Mouse (Mus musculus) midbrain, postnatal 0 days (tissue): ENCODE measurements around the gene Alg5. TPM values are rescaled to one million over a fixed set of nuclear protein-coding genes. Genes with fewer than 3 reads are reported as not detected.

Source experiments
- ATAC-seq: fragments of 200-750 bp; cut with Nextera tagmentation; 2 replicates; pipeline ENCODE4 v1.8.0; 2017; ENCODE audit warnings: moderate number of reproducible peaks, mild to moderate bottlenecking, moderate TSS enrichment, moderate library complexity; ENCODE audit not compliant: low FRiP score
- DNase-seq: peaks from one replicate; pipeline ENCODE4 v3.0.0-alpha.2; 2015; ENCODE audit warnings: low spot score
- H3K27ac ChIP-seq: fragments of 300-500 bp; sonication (generic); 2 replicates; pipeline ENCODE4 v1.5.1; 2014; ENCODE audit warnings: low read depth, mild to moderate bottlenecking, low read length, mixed read lengths
- H3K27me3 ChIP-seq: fragments of 300-500 bp; sonication (generic); 2 replicates; pipeline ENCODE4 v1.6.1; 2014; ENCODE audit warnings: low read length, control low read depth, mixed read lengths; ENCODE audit not compliant: insufficient read depth
- H3K36me3 ChIP-seq: fragments of 300-500 bp; sonication (generic); 2 replicates; pipeline ENCODE4 v1.6.1; 2014; ENCODE audit warnings: low read length, control low read depth, mixed read lengths; ENCODE audit not compliant: insufficient read depth
- H3K4me1 ChIP-seq: fragments of 300-500 bp; sonication (generic); 2 replicates; pipeline ENCODE4 v1.6.1; 2014; ENCODE audit warnings: mild to moderate bottlenecking, control low read depth, antibody characterized with exemption, low read length, mixed read lengths; ENCODE audit not compliant: insufficient read depth
- H3K4me2 ChIP-seq: fragments of 300-500 bp; sonication (generic); 2 replicates; pipeline ENCODE4 v1.6.1; 2014; ENCODE audit warnings: low read depth, mild to moderate bottlenecking, low read length, mixed read lengths; ENCODE audit not compliant: poor library complexity, severe bottlenecking
- H3K4me3 ChIP-seq: fragments of 300-500 bp; sonication (generic); 2 replicates; pipeline ENCODE4 v1.5.1; 2014; ENCODE audit warnings: low read depth, mild to moderate bottlenecking, low read length, moderate library complexity
- H3K9ac ChIP-seq: fragments of 300-500 bp; sonication (generic); replicated peaks from 2 replicates; pipeline ENCODE4 v1.6.1; 2014; ENCODE audit warnings: mild to moderate bottlenecking, low read length, moderate library complexity, mixed read lengths; ENCODE audit not compliant: poor library complexity, severe bottlenecking
- H3K9me3 ChIP-seq: fragments of 300-500 bp; sonication (generic); 2 replicates; pipeline ENCODE4 v1.6.1; 2016; ENCODE audit warnings: low read length, control low read depth
- CTCF ChIP-seq: IDR thresholded peaks from 2 replicates; pipeline ENCODE4 v1.5.1; 2016; ENCODE audit warnings: antibody characterized with exemption, mild to moderate bottlenecking
- WGBS: fragments of 180-500 bp; shearing (Covaris S2); extraction: QIAGEN DNeasy Blood & Tissue Kit; methylation state at CpG from one replicate; pipeline ENCODE4 v1.1.7; 2014; 5-methylcytosine and 5-hydroxymethylcytosine counted together
- polyA plus RNA-seq: library from polyadenylated mRNA; unstranded; fragments of >200 nt; fragmentation: Nextera tagmentation; extraction: Ambion mirVana; gene quantifications from 2 replicates; pipeline ENCODE4 v1.2.1, GENCODE M21; 2015
- total RNA-seq: library from RNA; depleted of rRNA; stranded (reverse); fragments of >200 nt; gene quantifications from 2 replicates; pipeline ENCODE4 v1.2.3, GENCODE M21; 2014

Alg5 gene
- total and polyA plus RNA-seq, 2 experiments from 2014 or later = 18.9 to 65.8 TPM

DNA sequence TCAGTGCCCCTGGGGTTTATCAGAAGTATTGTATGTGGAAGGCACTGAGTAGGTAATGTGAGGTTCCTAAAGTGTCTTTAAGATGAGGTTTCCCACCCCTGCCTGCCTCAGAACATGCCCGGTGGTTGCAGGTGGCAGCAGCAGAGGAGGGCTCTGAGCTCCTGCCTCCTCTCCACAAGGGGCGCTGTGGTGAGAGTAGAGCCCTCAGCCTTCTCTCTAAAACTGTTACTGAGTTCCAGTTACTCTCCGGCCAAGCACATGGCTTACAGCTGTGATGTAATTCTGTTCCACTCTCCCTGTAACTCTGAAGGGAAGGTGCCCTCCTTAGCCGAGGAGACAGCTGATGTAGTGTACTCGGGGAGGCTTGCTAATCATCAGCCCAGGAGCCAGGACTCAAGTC is 10.5 kb downstream of the Alg5 start:
- DNase-seq (no peak), ATAC-seq (peak; percentile 49; the same call in 1 of the 2 replicates)
- Histone ChIP-seq H3K4me2 (no peak overlapping the region), H3K9ac (no peak overlapping the region), H3K36me3 (peaks cover 69% of the 10 kb centered on the region), H3K9me3 (no peaks in the 10 kb centered on the region), H3K27ac (no peak overlapping the region), H3K4me3 (no peak overlapping the region), H3K4me1 (no peaks in the 10 kb centered on the region), H3K27me3 (no peaks in the 10 kb centered on the region)
- 69% methylated on average over 5 of the region's 5 CpGs for WGBS
- peak; percentile 73 for TF ChIP-seq CTCF

DNA sequence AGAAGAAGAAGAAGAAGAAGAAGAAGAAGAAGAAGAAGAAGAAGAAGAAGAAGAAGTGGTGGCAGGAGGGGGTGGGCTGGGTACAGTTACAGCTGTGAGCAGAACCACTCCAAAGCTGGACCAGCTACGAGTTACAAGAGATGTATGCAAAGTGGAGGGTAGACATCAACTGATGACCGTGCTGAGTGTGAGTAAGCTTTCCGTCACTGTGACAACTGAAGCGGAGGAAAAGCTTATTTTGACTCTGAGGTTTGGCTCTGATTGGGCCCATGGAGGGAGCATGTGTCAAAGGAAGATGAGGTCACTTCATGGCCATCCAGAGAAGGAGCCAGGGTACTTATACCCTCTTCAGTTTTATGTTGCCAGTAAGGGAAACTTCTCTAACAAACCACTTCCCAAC is 18.1 kb downstream of the Alg5 start:
- no peaks in the 10 kb centered on the region; the same call in 1 of the 2 replicates for H3K4me1 ChIP-seq
- WGBS = 89% methylated on average over 4 of the region's 4 CpGs
- peaks cover 2% of the 10 kb centered on the region; the same call in 1 of the 2 replicates for H3K27me3 ChIP-seq
- ATAC-seq (no peak), DNase-seq (no peak)
- H3K36me3 ChIP-seq = peaks cover 28% of the 10 kb centered on the region
- no peaks in the 10 kb centered on the region for H3K9me3 ChIP-seq
- H3K4me3 ChIP-seq = no peak overlapping the region
- no peak for TF ChIP-seq CTCF
- H3K9ac ChIP-seq = no peak overlapping the region
- H3K4me2 ChIP-seq = no peak overlapping the region
- no peak overlapping the region for H3K27ac ChIP-seq

DNA sequence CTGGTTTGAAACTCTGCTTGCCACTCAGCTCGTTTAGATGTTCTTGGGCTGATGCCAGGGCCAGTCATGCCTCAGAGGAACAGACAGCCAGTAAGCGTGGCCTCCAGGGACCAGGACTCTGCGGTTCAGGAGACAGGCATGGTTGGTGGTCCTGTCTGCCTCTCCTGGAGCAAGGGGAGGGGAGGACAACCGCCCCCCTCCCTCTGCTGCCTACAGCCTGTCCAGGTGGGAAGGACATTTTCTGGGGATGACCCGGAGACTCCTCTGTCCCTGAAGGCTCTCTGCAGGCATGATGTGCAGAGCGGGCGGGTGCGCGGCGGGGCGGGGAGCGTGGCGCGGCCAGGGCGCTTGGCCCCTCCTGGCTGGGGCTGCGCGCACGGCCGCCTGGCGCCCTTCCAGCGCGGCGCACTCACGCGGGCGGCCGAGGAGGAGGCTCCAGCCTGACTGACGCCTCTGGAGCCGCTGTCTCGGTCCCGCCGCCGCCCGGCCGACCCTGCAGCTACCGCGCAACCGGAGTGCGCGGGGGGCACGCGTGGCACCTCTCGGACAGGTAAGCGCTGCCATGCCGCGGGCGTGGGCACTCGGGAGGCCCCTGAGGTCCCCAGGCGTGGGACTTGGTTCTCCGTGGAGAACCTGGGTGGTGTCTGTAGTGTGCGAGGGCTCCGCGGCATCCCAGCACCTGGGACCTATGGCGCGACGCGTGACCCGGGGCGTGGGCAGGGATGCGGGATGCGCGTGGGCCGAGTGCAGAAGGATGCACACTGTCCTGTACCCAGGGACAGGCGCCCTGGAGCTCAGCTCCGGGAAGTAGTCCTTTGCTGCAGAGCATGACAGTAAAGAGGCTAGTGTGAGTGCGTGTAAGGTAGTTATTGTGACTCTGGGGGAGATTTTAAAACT is 20.1 kb downstream of the Alg5 start, which contains the start of gene Smad9:
TSS of gene Smad9 (plus strand) at position 438 of the 897 bp plus-strand sequence.
- ATAC-seq (peak; percentile 71), DNase-seq (peak; percentile 64)
- peaks cover 10% of the 10 kb centered on the region for H3K36me3 ChIP-seq
- under 1% methylated on average over 64 of the region's 66 CpGs for WGBS
- H3K4me1 ChIP-seq = no peaks in the 10 kb centered on the region; the same call in 1 of the 2 replicates
- H3K27ac ChIP-seq = 0 out of 2 replicates have a peak within 1 kb of the TSS, but pooled peaks have one; percentile 20
- TF ChIP-seq CTCF = no peak; the same call in 1 of the 2 replicates
- no peaks in the 10 kb centered on the region for H3K9me3 ChIP-seq
- H3K4me3 ChIP-seq = peak within 1 kb of the TSS; percentile 71
- peaks cover 2% of the 10 kb centered on the region; the same call in 1 of the 2 replicates for H3K27me3 ChIP-seq
- H3K4me2 ChIP-seq = peak within 1 kb of the TSS; percentile 100
- peak within 1 kb of the TSS; percentile 74 for H3K9ac ChIP-seq

- Histone ChIP-seq H3K36me3 (peaks cover 9% of the 10 kb centered on the region; the same call in 1 of the 2 replicates), H3K4me1 (no peaks in the 10 kb centered on the region; the same call in 1 of the 2 replicates), H3K9me3 (no peaks in the 10 kb centered on the region), H3K4me3 (peak overlapping the region; percentile 71), H3K27ac (no peak overlapping the region), H3K4me2 (peak overlapping the region; percentile 100), H3K9ac (peak overlapping the region; percentile 74; the same call in 1 of the 2 replicates), H3K27me3 (peaks cover 2% of the 10 kb centered on the region; the same call in 1 of the 2 replicates)
- ATAC-seq (no peak), DNase-seq (no peak)
- TF ChIP-seq CTCF = 0 out of 2 replicates have a peak, but pooled peaks have one; percentile 3
- WGBS = under 1% methylated on average over 11 of the region's 11 CpGs
These were observed 20.7 kb downstream of the Alg5 start for GRCm38 (mm10) chr3:54756058-54756457.

DNA sequence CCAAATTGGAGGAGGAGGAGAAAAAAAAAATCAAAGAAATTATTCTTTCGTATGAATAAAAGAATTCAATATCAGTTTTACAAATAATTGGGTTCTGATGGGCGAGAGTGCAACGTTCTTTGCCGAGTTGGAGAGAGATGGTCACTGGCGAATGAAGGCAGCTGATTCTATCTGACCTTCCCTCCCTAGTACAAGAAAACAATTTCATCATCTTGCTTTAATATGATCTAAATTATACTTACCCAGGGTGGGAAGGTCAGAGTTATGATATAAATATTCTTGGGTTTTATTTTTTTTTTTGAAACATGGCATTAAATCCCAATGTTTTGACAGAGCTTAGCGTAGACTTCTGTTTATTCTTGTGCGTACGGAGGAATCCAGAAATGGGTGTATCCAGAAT is 22.1 kb downstream of the Alg5 start:
- Histone ChIP-seq H3K36me3 (no peaks in the 10 kb centered on the region), H3K9me3 (no peaks in the 10 kb centered on the region), H3K9ac (no peak overlapping the region), H3K4me2 (no peak overlapping the region), H3K4me1 (no peaks in the 10 kb centered on the region; the same call in 1 of the 2 replicates), H3K27ac (no peak overlapping the region), H3K4me3 (no peak overlapping the region), H3K27me3 (peaks cover 2% of the 10 kb centered on the region; the same call in 1 of the 2 replicates)
- 91% methylated on average over 8 of the region's 8 CpGs for WGBS
- ATAC-seq (no peak), DNase-seq (no peak)
- no peak for TF ChIP-seq CTCF

GRCm38 (mm10) chr3:54759211-54759610 is 23.9 kb downstream of the Alg5 start:
- H3K9me3 ChIP-seq = no peaks in the 10 kb centered on the region
- H3K36me3 ChIP-seq = no peaks in the 10 kb centered on the region
- no peak overlapping the region for H3K4me2 ChIP-seq
- 74% methylated on average over 9 of the region's 9 CpGs for WGBS
- no peak overlapping the region for H3K27ac ChIP-seq
- DNase-seq = no peak
- H3K4me1 ChIP-seq = no peaks in the 10 kb centered on the region; the same call in 1 of the 2 replicates
- no peak overlapping the region for H3K9ac ChIP-seq
- no peak for TF ChIP-seq CTCF
- H3K27me3 ChIP-seq = no peaks in the 10 kb centered on the region; the same call in 1 of the 2 replicates
- ATAC-seq = no peak
- H3K4me3 ChIP-seq = no peak overlapping the region
